Mouse (Mus musculus): ENCODE measurements around the gene Foxk1. TPM values are rescaled to one million over a fixed set of nuclear protein-coding genes. Genes with fewer than 3 reads are reported as not detected.
A peak's percentile ranks its signal among the peaks of the same experiment; 100 is the strongest.

Foxk1 gene
- polyA plus RNA-seq, 1 experiment from 2014 or later, result 3.1 TPM

DNA sequence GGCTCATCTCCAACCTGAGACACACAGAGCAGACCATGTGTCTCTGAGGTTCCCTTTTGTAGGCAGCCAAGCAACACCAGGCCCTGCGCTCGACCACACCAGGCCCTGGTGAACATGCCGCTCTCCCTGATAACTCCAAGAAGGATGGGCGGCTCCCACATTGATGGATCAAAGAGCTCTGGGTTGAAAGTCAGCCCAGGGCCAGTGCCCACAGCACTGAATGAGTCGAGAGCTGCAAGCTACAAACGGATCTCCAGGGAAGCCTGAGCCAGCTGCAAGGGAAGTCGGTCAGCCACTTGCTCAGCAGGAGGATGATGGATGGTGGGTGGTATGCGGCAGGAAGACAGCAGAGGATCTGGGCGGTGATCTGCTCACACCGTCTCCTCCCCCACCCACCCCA lies 56.0 kb downstream of the Foxk1 start:
- peak; percentile 53 for ATAC-seq (ENCODE audit: low read depth)
- no peaks in the 10 kb centered on the region for H3K27me3 ChIP-seq (ENCODE audit: control insufficient read depth, insufficient read depth, low read depth, low read length)
- peak overlapping the region; percentile 66 for H3K27ac ChIP-seq (ENCODE audit: low read length)
- H3K4me3 ChIP-seq (ENCODE audit: low read length), result no peak overlapping the region
- H3K9ac ChIP-seq (ENCODE audit: low read length), result no peak overlapping the region
- 42% methylated on average over 10 of the region's 10 CpGs for WGBS
- H3K9me3 ChIP-seq (ENCODE audit: control insufficient read depth, low read length), result no peaks in the 10 kb centered on the region
- H3K36me3 ChIP-seq (ENCODE audit: control insufficient read depth, insufficient read depth, low read length), result peaks cover 33% of the 10 kb centered on the region
- H3K4me1 ChIP-seq (replicated peaks; ENCODE audit: control insufficient read depth, insufficient read depth, low read length), result peaks cover 14% of the 10 kb centered on the region
- H3K4me2 ChIP-seq (ENCODE audit: low read depth, low read length), result no peak overlapping the region

DNA sequence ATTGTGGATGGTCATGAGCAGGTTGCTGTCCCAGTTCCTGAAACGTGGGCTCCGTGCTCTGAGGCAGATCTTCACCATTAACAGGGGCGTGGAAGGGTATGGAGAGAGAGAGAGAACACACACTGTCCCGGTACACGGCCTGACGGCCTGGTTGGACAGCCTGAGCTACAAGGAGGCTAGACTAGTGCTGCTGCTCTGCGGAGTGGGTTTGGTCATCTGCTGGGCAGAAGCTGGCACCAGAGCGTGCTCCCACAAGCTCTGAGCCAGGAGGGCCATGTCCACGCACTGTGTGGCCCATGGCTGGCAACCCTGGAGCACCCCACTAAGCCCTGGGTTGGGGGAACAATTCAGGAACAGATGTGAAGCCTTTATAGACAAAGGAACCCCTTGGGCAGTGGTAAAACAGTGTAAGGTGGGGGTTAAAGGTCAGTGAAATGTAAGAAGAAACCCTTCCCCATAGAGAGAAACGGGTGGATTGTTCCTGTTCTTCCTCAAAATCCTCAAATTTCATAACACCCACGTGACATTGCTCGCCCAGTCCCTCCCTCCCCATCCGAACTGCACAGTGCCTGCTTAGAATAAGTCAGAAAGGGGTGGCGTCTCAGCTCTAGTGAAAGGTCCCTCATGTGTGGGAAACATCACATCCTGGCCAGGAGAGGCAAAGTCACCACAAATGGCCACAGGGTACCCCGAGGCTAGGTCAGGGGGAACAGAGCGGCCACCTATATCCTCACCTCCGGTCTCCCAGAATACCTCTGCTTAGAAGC lies 57.7 kb downstream of the Foxk1 start:
- Histone ChIP-seq H3K36me3 (ENCODE audit: control insufficient read depth, insufficient read depth, low read length) (peaks cover 27% of the 10 kb centered on the region), H3K9ac (ENCODE audit: low read length) (no peak overlapping the region), H3K27ac (ENCODE audit: low read length) (no peak overlapping the region), H3K9me3 (ENCODE audit: control insufficient read depth, low read length) (no peaks in the 10 kb centered on the region), H3K4me1 (replicated peaks; ENCODE audit: control insufficient read depth, insufficient read depth, low read length) (peaks cover 14% of the 10 kb centered on the region), H3K4me3 (ENCODE audit: low read length) (no peak overlapping the region), H3K27me3 (ENCODE audit: control insufficient read depth, insufficient read depth, low read depth, low read length) (no peaks in the 10 kb centered on the region), H3K4me2 (ENCODE audit: low read depth, low read length) (no peak overlapping the region)
- 87% methylated on average over 17 of the region's 17 CpGs for WGBS
- no peak for ATAC-seq (ENCODE audit: low read depth)

- ATAC-seq (ENCODE audit: low read depth), result no peak
- peaks cover 25% of the 10 kb centered on the region for H3K36me3 ChIP-seq (ENCODE audit: control insufficient read depth, insufficient read depth, low read length)
- no peaks in the 10 kb centered on the region for H3K9me3 ChIP-seq (ENCODE audit: control insufficient read depth, low read length)
- 69% methylated on average over 5 of the region's 5 CpGs for WGBS
- no peak overlapping the region for H3K9ac ChIP-seq (ENCODE audit: low read length)
- no peaks in the 10 kb centered on the region for H3K27me3 ChIP-seq (ENCODE audit: control insufficient read depth, insufficient read depth, low read depth, low read length)
- H3K4me1 ChIP-seq (replicated peaks; ENCODE audit: control insufficient read depth, insufficient read depth, low read length), result peaks cover 20% of the 10 kb centered on the region
- H3K27ac ChIP-seq (ENCODE audit: low read length), result no peak overlapping the region
- no peak overlapping the region for H3K4me3 ChIP-seq (ENCODE audit: low read length)
- no peak overlapping the region for H3K4me2 ChIP-seq (ENCODE audit: low read depth, low read length)
Observed at GRCm38 (mm10) chr5:142459834-142460233, 58.5 kb downstream of the Foxk1 start.

DNA sequence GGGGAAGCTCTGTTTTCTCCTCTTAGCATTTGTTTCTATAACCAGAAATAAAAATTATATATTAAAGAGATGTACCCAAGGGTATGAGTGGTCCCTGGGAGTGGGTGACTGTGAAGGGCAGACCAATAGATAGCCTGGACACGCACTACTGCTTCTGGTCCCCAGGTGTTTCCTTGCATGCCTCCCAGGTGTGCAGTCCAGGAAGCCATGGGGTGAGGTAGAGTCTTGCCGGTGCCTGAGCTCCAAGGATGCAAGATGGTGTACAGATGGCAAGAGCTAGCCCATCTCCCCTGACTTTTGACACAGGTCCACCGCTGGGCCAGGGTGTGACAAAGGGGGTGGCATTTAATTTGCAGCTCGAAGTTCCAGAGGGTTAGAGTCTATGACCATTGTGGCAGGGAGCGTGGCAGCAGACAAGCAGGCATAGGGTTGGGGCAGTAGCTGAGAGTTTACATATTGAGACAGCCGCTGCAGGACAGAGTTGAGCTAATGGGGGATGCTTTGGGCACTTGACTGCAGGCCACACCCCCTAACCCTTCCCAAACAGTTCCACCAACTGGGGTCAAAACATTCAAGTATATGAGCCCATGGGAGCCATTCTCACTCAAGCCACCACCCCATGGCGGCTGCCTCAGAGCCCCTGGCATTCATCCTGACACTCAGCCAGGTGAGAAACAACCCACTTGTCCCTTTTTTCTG lies 60.8 kb downstream of the Foxk1 start:
- 94% methylated on average over 7 of the region's 7 CpGs for WGBS
- Histone ChIP-seq H3K4me2 (ENCODE audit: low read depth, low read length) (no peak overlapping the region), H3K4me1 (replicated peaks; ENCODE audit: control insufficient read depth, insufficient read depth, low read length) (peaks cover 14% of the 10 kb centered on the region), H3K27me3 (ENCODE audit: control insufficient read depth, insufficient read depth, low read depth, low read length) (no peaks in the 10 kb centered on the region), H3K36me3 (ENCODE audit: control insufficient read depth, insufficient read depth, low read length) (peaks cover 13% of the 10 kb centered on the region), H3K4me3 (ENCODE audit: low read length) (no peak overlapping the region), H3K9me3 (ENCODE audit: control insufficient read depth, low read length) (no peaks in the 10 kb centered on the region), H3K27ac (ENCODE audit: low read length) (no peak overlapping the region), H3K9ac (ENCODE audit: low read length) (no peak overlapping the region)
- no peak for ATAC-seq (ENCODE audit: low read depth)

GRCm38 (mm10) chr5:142462641-142462948 lies 61.3 kb downstream of the Foxk1 start:
- H3K4me3 ChIP-seq (ENCODE audit: low read length), result no peak overlapping the region
- H3K9ac ChIP-seq (ENCODE audit: low read length), result no peak overlapping the region
- ATAC-seq (ENCODE audit: low read depth), result no peak
- WGBS, result 98% methylated on average over 2 of the region's 2 CpGs
- no peaks in the 10 kb centered on the region for H3K9me3 ChIP-seq (ENCODE audit: control insufficient read depth, low read length)
- H3K27me3 ChIP-seq (ENCODE audit: control insufficient read depth, insufficient read depth, low read depth, low read length), result no peaks in the 10 kb centered on the region
- peaks cover 13% of the 10 kb centered on the region for H3K36me3 ChIP-seq (ENCODE audit: control insufficient read depth, insufficient read depth, low read length)
- peaks cover 12% of the 10 kb centered on the region for H3K4me1 ChIP-seq (replicated peaks; ENCODE audit: control insufficient read depth, insufficient read depth, low read length)
- H3K4me2 ChIP-seq (ENCODE audit: low read depth, low read length), result no peak overlapping the region
- H3K27ac ChIP-seq (ENCODE audit: low read length), result peak overlapping the region; percentile 75; the same call in 1 of the 2 replicates

DNA sequence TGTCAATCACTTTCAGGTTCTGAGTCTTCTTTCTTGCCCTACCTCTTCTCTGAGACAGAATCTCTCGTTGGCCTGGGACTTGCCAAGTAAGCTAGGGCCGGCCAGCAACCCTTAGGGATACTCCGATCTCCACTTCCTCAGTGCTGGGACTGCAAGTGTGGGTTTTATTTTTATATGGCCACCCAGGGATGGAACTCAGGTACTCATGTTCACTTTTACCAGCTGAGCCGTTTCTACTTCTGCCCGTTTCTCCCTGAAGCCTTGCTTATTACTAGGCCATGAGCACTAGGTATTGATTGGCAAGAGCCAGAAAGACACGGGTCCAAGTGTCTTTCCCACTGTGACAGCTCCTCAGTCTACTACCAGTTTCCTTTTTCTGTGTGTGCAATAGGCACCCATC lies 61.7 kb downstream of the Foxk1 start:
- H3K4me2 ChIP-seq (ENCODE audit: low read depth, low read length), result peak overlapping the region; percentile 90
- H3K4me3 ChIP-seq (ENCODE audit: low read length), result peak overlapping the region; percentile 86
- H3K27ac ChIP-seq (ENCODE audit: low read length), result peak overlapping the region; percentile 75
- WGBS, result 84% methylated on average over 6 of the region's 6 CpGs
- no peaks in the 10 kb centered on the region for H3K9me3 ChIP-seq (ENCODE audit: control insufficient read depth, low read length)
- peaks cover 15% of the 10 kb centered on the region for H3K36me3 ChIP-seq (ENCODE audit: control insufficient read depth, insufficient read depth, low read length)
- H3K27me3 ChIP-seq (ENCODE audit: control insufficient read depth, insufficient read depth, low read depth, low read length), result no peaks in the 10 kb centered on the region
- peak overlapping the region; percentile 55 for H3K9ac ChIP-seq (ENCODE audit: low read length)
- no peak for ATAC-seq (ENCODE audit: low read depth)
- H3K4me1 ChIP-seq (replicated peaks; ENCODE audit: control insufficient read depth, insufficient read depth, low read length), result peaks cover 7% of the 10 kb centered on the region

- Histone ChIP-seq H3K36me3 (ENCODE audit: control insufficient read depth, insufficient read depth, low read length) (peaks cover 15% of the 10 kb centered on the region), H3K4me1 (replicated peaks; ENCODE audit: control insufficient read depth, insufficient read depth, low read length) (peaks cover 7% of the 10 kb centered on the region), H3K27me3 (ENCODE audit: control insufficient read depth, insufficient read depth, low read depth, low read length) (no peaks in the 10 kb centered on the region), H3K4me3 (ENCODE audit: low read length) (peak within 1 kb of the TSS; percentile 86), H3K9me3 (ENCODE audit: control insufficient read depth, low read length) (no peaks in the 10 kb centered on the region), H3K27ac (ENCODE audit: low read length) (peak within 1 kb of the TSS; percentile 75), H3K4me2 (ENCODE audit: low read depth, low read length) (peak within 1 kb of the TSS; percentile 90), H3K9ac (ENCODE audit: low read length) (peak within 1 kb of the TSS; percentile 88)
- WGBS, result 1% methylated on average over 56 of the region's 60 CpGs
- ATAC-seq (ENCODE audit: low read depth), result peak; percentile 96
Observed at GRCm38 (mm10) chr5:142463461-142464454, 62.5 kb downstream of the Foxk1 start, which contains the start of gene Ap5z1. Gene Ap5z1 (plus strand): TSS chr5:142463944.

GRCm38 (mm10) chr5:142468375-142468774 lies 67.1 kb downstream of the Foxk1 start:
- H3K4me2 ChIP-seq (ENCODE audit: low read depth, low read length), result no peak overlapping the region
- ATAC-seq (ENCODE audit: low read depth), result no peak
- H3K36me3 ChIP-seq (ENCODE audit: control insufficient read depth, insufficient read depth, low read length), result peaks cover 12% of the 10 kb centered on the region; the same call in 1 of the 2 replicates
- no peak overlapping the region for H3K9ac ChIP-seq (ENCODE audit: low read length)
- no peaks in the 10 kb centered on the region for H3K27me3 ChIP-seq (ENCODE audit: control insufficient read depth, insufficient read depth, low read depth, low read length)
- H3K27ac ChIP-seq (ENCODE audit: low read length), result no peak overlapping the region
- no peak overlapping the region for H3K4me3 ChIP-seq (ENCODE audit: low read length)
- WGBS, result 90% methylated on average over 13 of the region's 13 CpGs
- no peaks in the 10 kb centered on the region for H3K9me3 ChIP-seq (ENCODE audit: control insufficient read depth, low read length)
- H3K4me1 ChIP-seq (replicated peaks; ENCODE audit: control insufficient read depth, insufficient read depth, low read length), result peaks cover 7% of the 10 kb centered on the region

- peaks cover 2% of the 10 kb centered on the region for H3K4me1 ChIP-seq (replicated peaks; ENCODE audit: control insufficient read depth, insufficient read depth, low read length)
- no peaks in the 10 kb centered on the region for H3K27me3 ChIP-seq (ENCODE audit: control insufficient read depth, insufficient read depth, low read depth, low read length)
- H3K4me2 ChIP-seq (ENCODE audit: low read depth, low read length), result no peak overlapping the region
- WGBS, result 82% methylated on average over 11 of the region's 11 CpGs
- no peak overlapping the region for H3K27ac ChIP-seq (ENCODE audit: low read length)
- H3K9me3 ChIP-seq (ENCODE audit: control insufficient read depth, low read length), result no peaks in the 10 kb centered on the region
- H3K9ac ChIP-seq (ENCODE audit: low read length), result no peak overlapping the region
- H3K4me3 ChIP-seq (ENCODE audit: low read length), result no peak overlapping the region
- peaks cover 12% of the 10 kb centered on the region; the same call in 1 of the 2 replicates for H3K36me3 ChIP-seq (ENCODE audit: control insufficient read depth, insufficient read depth, low read length)
- ATAC-seq (ENCODE audit: low read depth), result no peak
Observed at GRCm38 (mm10) chr5:142469796-142470195, 68.5 kb downstream of the Foxk1 start.
